Mouse (Mus musculus) testis, adult 2 months (tissue): Measurements from ENCODE around the gene Ndrg4.

Experiments
- CTCF ChIP-seq: fragments of 200-500 bp; IDR thresholded peaks from 2 replicates; pipeline ENCODE4 v1.5.1; 2012; ENCODE audit warnings: low read depth, mild to moderate bottlenecking, inconsistent platforms, low read length, moderate library complexity; ENCODE audit not compliant: control insufficient read depth, insufficient read depth, insufficient replicate concordance
- POLR2A ChIP-seq: fragments of 200-500 bp; IDR thresholded peaks from 2 replicates; pipeline ENCODE4 v1.6.1; 2012; ENCODE audit warnings: low read depth, mild to moderate bottlenecking, inconsistent platforms, low read length, moderate library complexity; ENCODE audit not compliant: control insufficient read depth

- TF ChIP-seq POLR2A (no peak), CTCF (no peak)
These were observed 19.3 kb upstream of the Ndrg4 start for GRCm38 (mm10) chr8:95657523-95657922.
